Mouse (Mus musculus) v-Abl transformed pro-B cells (cell line): ENCODE measurements around the gene Pakap.

Source experiments
- in situ Hi-C, 2 experiments: fragments of 400-800 bp; cut with MboI; formaldehyde crosslinking; loops; one replicate each; pipeline ENCODE4 v1.15.1; 2025; ENCODE audit not compliant: unreplicated experiment in 2 of 2

Pakap gene

DNA sequence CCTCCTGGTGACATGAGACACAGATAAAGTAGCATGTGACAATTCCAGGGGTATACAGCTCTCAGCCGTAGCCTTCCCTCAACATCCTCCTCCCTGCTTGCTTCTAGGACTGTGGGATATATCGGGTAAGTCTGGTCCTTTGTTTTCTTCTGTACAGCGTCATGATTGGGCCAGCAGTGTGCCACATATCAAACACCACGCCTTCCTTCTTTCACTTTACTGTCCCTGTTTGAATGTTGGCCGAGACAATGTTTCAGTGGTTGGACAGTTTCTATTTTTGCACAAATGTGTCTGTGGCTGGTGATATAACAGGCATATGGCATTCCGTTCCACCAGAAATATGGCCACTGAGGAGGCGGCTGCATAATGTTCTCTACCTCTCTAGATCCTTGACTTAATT, 54.8 kb downstream of the Pakap start:
- in situ Hi-C loops: no loop called here

DNA sequence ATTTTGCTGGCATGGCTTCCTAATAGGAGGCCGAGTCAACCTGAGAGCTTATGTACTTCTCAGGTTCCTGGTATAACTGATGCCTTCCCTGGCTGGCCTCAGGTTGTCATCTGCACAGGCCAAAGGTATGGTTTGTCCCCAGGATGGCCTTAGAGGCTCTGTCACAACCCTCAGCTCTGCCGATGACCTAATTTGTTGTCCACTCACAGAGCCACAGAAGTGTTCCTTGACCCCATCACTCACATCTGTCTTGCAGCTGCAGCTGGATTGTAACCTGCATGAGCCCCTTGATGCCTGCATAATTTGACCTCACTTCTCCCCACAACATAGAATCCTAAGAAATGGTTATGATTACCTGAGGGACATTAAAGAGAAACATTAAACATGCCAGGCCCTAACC, 56.8 kb downstream of the Pakap start:
- in situ Hi-C loops: loop anchor here in 1 of 2 experiments (25.0 kb wide), 1 partner anchor 887 kb away; no protein-coding TSS in a partner anchor

DNA sequence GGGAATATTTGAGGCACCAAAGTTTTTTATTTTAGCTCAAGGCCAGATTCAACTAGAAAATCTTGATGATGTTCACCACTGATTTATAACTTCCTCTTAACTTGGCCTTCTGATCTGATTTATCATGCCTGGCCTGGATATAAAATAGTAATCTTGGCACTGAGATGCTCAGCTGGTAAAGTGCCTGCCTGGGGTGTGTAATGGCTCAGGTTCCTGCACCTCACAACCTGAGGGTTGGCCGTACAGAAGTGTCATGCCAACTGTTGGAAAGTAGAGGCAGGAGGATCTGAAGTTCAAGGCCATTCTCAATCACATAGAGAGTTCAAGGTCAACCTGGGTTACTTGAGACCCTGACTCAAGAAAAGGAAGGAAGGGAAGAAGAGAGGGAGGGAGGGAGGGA, 57.3 kb downstream of the Pakap start:
- in situ Hi-C loops: loop anchor here in 1 of 2 experiments (25.0 kb wide), 1 partner anchor 887 kb away; no protein-coding TSS in a partner anchor

DNA sequence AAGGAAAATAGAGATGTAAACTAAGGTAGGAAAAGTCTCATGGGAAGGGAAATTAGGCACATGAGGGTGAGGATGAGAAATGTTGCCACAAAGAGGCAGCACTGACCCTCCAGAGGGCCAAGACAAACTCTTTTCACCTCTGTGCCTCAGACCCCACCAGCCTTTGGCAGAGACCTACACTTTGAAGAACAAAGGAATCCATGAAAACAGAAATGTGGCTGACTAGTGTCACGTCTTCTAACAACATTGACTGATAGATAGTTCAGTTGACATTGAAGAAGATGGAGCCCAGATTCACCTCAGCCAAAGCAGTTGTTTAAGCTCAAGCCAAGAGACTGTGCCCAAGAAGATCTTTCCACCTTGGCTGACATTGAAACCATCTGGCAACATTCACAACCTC, 57.8 kb downstream of the Pakap start:
- in situ Hi-C loops: loop anchor here in 1 of 2 experiments (25.0 kb wide), 1 partner anchor 887 kb away; no protein-coding TSS in a partner anchor

DNA sequence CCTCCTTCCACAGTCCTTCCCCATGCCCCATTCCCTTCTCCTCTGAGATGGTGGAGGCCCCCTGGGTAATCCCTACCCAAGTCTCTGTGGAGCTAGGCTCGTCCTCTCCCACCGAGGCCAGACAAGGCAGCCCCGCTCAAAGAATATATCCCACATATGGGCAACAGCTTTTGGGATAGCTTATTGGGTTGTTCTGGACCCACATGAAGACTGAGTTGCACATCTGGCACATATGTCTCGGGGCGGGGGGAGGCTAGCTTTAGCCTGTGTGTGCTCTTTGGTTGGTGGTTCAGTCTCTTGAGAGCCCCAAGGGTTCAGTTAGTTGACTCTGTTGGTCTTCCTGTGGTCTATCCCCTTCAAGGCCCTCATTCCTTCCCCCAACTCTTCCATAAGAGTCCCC, 58.9 kb downstream of the Pakap start:
- in situ Hi-C loops: loop anchor here in 1 of 2 experiments (25.0 kb wide), 1 partner anchor 885 kb away; no protein-coding TSS in a partner anchor

DNA sequence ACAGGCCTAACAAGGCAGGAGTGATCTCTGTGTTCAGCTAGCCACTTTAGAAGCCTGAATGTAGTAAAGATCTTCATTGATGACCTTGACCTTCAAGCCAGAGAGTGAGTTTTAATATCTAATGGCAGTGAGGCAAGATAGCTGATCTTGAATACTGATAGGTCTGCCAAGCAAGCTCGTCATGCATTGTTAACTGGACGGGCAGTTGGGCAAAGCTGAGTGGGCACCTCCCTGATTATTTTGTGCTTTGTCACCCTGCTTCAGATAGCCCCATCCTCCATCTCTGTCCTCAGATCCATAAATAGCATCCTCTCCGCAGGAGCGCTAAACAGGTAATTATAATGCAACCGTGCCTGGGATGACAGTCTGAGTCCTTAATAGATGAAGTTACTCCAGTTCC, 64.4 kb downstream of the Pakap start:
- in situ Hi-C loops: loop anchor here in 1 of 2 experiments (25.0 kb wide), 1 partner anchor 880 kb away; no protein-coding TSS in a partner anchor

DNA sequence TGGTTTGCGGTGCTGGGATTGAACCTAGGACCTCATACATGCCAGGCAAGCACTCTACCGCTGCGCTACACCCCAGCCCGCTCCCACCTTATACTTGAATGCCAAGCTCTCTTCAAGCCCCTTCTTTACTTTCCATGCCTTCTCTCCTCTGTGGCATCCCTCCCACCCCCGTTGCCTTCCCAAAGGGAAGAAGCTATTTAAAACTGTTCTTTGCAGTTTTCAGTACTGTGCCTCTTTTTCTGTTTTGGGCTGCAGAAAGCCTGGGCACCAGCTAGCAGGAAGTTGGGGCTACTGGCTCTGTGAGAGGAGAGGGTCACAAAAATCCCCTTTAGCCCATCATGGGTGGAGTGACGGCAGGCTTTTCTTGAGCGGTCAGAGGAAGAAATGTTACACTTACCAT, 65.1 kb downstream of the Pakap start:
- in situ Hi-C loops: loop anchor here in 1 of 2 experiments (25.0 kb wide), 1 partner anchor 879 kb away; no protein-coding TSS in a partner anchor

DNA sequence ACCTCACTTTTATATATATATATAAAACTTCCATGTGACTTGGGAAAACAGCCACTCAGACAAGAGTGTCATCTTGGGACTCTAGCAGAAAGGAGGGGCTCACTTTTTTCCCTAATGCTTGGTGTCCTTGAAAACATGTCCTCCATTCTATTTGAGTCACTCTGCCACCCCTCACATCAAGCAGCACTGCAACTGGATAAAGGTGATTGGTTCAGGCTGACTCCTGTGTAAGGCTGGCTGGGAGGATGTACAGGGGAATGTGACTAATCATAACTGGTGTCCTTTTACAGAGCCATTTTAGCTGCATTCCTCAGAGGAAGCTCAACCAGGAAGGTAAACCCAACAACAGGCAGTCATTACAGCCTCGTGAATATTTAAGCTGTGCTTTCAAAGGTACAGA, 67.0 kb downstream of the Pakap start:
- in situ Hi-C loops: loop anchor here in 1 of 2 experiments (25.0 kb wide), 1 partner anchor 877 kb away; no protein-coding TSS in a partner anchor

DNA sequence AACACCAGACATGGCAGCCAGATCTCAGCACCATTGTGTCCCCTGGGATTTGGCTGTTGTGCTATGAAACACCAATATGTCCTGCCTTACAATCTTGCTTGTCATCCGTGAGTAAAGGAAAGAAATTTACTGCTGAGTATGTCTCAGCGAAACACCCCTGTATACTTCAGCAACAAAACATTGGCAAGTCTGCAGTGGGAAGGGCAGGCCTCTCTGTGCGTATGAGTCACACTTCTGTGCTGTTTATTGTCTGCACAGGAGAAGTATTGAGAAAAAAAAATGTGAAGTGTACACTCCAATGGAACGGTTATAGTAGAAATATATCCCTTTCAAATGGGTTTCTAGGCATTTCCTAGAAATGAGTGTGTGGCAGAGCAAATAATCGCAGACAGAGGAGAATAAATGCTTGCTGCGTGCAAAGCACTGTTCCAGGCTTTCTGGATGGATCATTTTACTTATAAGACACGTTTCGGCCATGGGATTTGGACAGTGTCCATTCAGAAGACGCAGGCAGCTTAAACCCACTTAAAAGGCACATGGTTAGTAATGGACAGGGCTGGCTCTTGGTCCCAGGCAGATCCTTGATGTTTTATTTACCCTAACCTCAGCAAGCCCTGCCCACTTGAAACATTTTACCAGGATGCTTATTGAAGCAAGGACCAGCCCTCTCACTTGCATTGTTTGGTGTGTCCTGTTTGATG, 69.0 kb downstream of the Pakap start:
- in situ Hi-C loops: loop anchor here in 1 of 2 experiments (25.0 kb wide), 1 partner anchor 875 kb away; no protein-coding TSS in a partner anchor

DNA sequence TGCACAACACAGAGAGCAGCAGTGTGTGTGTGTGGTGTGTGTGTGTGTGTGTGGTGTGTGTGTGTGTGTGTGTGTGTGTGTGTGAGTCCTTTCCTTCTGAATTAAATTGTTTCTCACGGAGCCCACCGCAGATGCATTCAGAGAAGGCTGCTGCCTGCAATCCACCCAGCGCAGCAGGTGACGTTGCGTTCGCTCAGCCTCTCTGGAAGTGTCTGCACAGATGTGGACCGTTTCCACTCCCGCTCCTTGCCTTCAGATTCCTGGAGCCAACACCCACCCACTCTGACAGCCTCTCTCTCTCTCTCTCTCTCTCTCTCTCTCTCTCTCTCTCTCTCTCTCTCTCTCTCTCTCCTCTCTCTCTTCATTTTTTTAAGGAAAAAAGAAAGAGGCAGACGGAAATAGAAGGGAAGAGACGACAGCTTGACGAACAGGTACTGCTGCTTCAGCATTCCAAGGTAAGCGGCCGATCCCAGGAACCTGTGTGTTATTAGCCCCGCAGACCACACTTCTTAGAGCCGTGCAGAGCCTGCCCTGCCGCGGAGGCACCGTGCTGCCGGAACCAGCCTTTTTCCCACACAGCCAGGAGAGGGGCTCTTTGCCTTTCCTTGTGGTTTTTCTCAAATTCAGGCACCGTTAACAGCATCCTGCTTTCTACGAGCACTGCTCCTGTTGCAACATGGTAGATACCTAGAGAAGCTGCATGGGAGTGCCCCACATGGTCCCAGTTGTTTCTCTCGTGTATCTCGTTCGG, 69.8 kb downstream of the Pakap start:
- in situ Hi-C loops: loop anchor here in 1 of 2 experiments (25.0 kb wide), 1 partner anchor 874 kb away; no protein-coding TSS in a partner anchor

DNA sequence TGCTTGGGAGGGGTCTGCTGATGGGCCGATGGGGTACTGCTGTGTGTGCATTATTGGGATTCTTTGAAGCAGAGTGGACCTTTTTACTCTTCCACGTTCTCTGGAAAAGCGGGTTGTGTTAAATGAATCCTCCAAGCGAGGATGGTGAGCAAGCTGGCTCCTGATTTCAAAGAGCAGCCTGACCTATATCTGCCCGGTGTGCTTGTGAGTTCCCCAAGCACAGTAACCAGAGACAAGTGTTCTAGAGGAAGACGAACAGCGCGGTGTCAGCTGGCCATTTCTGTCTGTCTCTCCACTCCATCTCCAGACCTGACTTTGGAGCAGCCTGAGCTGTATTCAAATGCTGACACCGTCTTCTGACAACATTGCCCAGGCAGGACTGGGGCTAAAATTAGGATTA, 71.0 kb downstream of the Pakap start:
- in situ Hi-C loops: loop anchor here in 1 of 2 experiments (25.0 kb wide), 1 partner anchor 873 kb away; no protein-coding TSS in a partner anchor

DNA sequence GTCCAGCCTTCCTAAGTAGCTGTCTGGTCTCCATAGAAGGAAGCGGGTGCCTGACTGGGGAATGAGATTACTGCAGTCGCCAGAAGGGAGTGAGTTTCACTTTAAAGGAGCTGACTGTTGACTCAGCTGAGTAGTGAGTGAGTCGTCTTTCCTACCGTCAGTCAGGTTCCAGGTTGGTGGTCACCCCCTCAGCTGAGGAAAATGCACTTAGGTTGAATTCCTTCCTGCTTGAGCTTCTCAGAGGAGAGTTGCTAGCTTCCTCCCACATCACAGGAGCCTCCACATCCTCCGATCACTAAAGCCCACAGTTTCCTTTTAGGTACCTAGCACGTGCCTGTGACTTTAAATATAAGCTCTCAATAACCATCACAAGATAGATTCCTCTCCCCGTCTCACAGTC, 72.2 kb downstream of the Pakap start:
- in situ Hi-C loops: loop anchor here in 1 of 2 experiments (25.0 kb wide), 1 partner anchor 872 kb away; no protein-coding TSS in a partner anchor

DNA sequence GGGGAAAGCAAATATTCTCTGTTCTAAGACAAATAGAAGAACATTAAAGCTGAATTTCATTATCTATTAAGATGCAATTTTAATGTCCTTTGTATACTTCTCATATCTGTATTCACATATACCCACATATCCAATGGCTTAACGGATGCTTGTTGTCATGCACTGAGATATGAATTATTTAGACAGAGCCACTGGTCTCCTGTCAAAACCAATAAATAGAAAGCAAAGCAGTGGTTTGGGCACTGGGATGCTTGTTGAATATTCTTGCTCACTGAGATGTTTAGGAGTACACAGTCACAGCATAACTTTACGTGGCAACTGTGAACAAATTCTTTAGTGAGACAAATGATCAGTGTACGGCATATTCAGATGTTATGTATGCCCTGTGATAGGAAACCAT, 73.0 kb downstream of the Pakap start:
- in situ Hi-C loops: loop anchor here in 1 of 2 experiments (25.0 kb wide), 1 partner anchor 871 kb away; no protein-coding TSS in a partner anchor

DNA sequence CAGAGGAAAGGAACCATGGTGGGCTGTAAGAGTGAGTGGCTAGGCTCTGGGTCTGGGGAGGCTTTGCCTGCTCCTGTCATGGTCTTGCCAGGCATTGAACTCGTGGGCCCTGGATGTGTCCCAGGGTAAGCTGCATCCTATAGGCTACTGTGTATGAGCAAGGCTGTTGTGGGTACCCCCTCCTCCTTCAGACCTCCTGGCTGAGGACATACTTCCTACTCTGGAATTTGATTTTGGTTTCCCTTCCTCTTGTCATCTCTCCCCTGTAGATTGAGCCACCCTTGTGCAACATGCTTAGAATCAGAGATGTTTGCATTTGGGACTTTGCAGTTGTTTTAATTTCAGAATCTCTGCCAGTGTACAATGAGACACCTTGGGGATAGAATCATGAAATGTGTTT, 83.0 kb downstream of the Pakap start:
- in situ Hi-C loops: loop anchor here in 1 of 2 experiments (25.0 kb wide), 1 partner anchor 586 kb away; no protein-coding TSS in a partner anchor

DNA sequence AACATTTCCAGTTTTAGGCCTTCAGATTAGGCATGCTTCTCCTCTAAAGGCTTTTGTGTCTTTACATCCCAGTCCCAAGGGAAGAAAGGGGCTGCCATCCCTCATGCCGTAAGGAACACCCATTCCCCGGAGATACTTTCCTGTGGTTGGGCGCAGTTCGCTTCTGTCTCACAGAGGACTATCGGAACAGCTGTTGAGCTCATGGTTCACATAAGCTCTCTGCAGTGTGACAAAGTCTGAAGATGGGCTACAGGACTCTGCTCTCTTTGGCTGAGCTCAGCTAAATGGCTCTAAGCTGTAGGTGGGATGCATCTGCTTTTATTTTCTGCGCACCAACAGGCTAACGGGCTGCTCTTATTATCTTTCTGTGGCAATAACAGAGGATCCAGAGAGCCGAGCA, 83.6 kb downstream of the Pakap start:
- in situ Hi-C loops: loop anchor here in 1 of 2 experiments (25.0 kb wide), 1 partner anchor 586 kb away; no protein-coding TSS in a partner anchor

DNA sequence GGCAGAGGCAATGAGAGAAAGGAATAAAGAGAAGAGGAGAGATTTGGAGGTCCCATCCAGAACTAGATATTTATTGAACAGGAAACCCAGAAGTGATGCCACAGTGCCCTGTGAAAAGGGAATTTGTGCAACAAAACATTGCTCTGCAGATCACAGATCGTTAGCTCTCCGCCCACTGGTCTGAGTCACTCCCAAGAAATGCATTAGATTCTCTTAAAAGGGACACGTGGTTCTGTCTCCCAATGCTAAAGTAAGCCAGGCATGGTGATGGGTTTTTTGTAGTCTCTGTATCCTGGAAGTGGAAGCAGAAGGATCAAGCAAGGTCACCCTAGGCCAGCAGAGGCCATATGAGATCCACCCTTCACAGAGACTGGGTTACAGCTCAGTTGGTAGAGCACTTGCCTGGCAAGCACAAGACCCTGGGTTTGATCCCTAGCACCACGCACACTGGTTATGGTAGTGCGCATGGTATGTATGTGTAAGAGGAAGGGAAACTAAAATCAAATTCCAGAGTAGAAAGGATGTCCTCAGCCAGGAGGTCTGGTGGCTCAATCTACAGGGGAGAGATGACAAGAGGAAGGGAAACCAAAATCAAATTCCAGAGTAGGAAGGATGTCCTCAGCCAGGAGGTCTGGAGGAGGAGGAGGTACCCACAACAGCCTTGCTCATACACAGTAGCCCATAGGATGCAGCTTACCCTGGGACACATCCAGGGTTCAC, 84.4 kb downstream of the Pakap start:
- in situ Hi-C loops: loop anchor here in 1 of 2 experiments (25.0 kb wide), 1 partner anchor 585 kb away; no protein-coding TSS in a partner anchor

DNA sequence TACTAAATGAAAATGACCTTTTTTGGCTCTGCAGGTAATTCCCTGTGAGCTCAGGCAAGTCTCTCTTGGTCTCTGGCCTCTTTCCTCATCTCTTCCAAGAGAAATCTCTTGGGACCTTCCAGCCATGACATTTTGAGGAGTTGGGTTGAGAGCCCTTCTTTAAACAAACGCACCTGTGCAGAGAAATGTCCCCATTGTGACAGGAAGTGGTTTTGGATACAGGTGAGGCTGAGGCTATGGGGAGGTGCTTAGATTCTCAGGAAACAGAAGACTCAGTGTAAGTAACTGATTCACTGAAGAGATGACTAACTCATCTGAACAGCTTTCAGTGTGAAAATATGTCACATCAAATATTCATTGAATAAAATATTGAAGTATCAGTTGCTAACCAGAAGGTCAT, 88.0 kb downstream of the Pakap start:
- in situ Hi-C loops: loop anchor here in 1 of 2 experiments (25.0 kb wide), 1 partner anchor 581 kb away; no protein-coding TSS in a partner anchor

DNA sequence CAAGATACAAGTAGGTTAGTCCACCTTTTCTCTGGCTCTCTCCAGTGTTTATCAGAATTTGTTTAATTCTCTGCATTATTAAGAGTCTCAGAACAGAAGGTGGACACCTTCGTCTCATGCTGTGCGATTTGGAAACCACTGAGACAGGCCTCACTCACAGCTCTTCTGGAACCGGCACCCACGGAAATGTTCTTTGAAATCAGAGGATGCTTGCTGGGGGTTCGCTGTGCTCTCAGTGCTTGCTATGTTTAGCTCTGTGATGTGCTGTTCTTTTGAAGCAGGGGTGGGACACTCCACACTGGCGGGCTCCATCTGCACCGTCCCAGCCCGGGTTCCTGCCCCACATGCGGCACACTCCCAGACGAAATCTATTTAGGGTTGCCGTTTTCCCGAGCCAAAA, 88.4 kb downstream of the Pakap start:
- in situ Hi-C loops: loop anchor here in 1 of 2 experiments (25.0 kb wide), 1 partner anchor 581 kb away; no protein-coding TSS in a partner anchor

DNA sequence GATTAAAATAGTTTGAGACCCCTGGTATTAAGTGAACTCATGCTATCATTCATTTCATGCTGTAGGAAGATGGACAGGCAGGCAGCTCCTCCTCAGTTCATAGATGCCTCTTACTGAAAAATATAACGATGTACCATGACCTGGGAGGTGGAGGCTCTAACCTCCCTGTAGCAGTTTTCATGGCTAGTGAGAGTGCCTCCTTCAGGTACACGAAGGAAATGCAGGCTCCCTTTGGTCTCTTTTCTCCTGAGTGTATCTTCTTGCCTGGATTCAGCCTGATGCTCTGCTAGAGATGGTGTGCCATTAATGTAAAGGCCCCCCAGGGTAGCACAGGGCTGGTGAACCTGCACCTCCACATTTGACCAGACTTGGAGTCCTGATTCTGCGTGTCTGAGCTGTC, 88.9 kb downstream of the Pakap start:
- in situ Hi-C loops: loop anchor here in 1 of 2 experiments (25.0 kb wide), 1 partner anchor 580 kb away; no protein-coding TSS in a partner anchor

DNA sequence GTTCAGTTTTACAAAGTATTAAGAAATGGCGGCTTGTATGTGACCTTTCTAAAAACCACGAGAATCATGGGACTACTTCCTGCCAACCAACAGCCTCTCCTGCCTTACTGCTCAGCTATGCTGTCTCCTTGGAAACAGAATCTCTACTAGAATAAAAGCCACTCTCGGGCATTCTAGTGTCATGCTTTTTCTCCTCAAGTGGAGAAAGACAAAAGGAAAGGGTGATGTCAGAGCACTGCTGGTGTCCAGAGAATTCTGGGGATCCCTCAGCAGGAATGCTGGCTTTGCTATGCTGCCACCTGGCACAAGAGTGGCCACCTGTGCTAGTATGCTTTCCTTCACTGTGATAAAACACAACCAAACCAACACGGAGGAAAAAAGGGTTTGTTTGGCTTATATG, 92.5 kb downstream of the Pakap start:
- in situ Hi-C loops: loop anchor here (10.0 to 25.0 kb wide), 2 partner anchors 577 to 584 kb away; no protein-coding TSS in a partner anchor
